Mouse (Mus musculus): ENCODE measurements around the gene Pex11b.
"Not testable (repeated sequence)": the region's sequence is repeated elsewhere in the genome, so short reads cannot be mapped to it uniquely, and the experiment has no call there.

Pex11b gene

GRCm38 (mm10) chr3:96678456-96678855 lies 43.3 kb downstream of the Pex11b start:
- DNase-seq = no peak

GRCm38 (mm10) chr3:96679159-96679674 lies 44.0 kb downstream of the Pex11b start:
- no peak for DNase-seq

- no peak for DNase-seq
Measured at GRCm38 (mm10) chr3:96680269-96680956, 45.2 kb downstream of the Pex11b start.

GRCm38 (mm10) chr3:96683496-96683895 lies 48.3 kb downstream of the Pex11b start:
- no peak for DNase-seq

- no peak for DNase-seq
Measured at GRCm38 (mm10) chr3:96684151-96684821, 49.1 kb downstream of the Pex11b start.

GRCm38 (mm10) chr3:96684822-96685156 lies 49.6 kb downstream of the Pex11b start:
- DNase-seq = no peak

- not testable (repeated sequence) for DNase-seq
Measured at GRCm38 (mm10) chr3:96686057-96686456, 50.9 kb downstream of the Pex11b start.

- DNase-seq = no peak
Measured at GRCm38 (mm10) chr3:96688854-96689253, 53.7 kb downstream of the Pex11b start.

- DNase-seq = no peak
Measured at GRCm38 (mm10) chr3:96690298-96690697, 55.1 kb downstream of the Pex11b start.

GRCm38 (mm10) chr3:96692506-96692905 lies 57.3 kb downstream of the Pex11b start:
- no peak for DNase-seq

GRCm38 (mm10) chr3:96693579-96693978 lies 58.4 kb downstream of the Pex11b start:
- DNase-seq = no peak

All from right cerebral cortex, postnatal 4 days (tissue).